Mouse (Mus musculus) neural tube, embryonic 14.5 days (tissue): ENCODE data around the gene Fxyd6. TPM values are rescaled to one million over a fixed set of nuclear protein-coding genes. Genes with fewer than 3 reads are reported as not detected.

Experiments
- ATAC-seq: fragments of 200-750 bp; cut with Nextera tagmentation; 2 replicates; pipeline ENCODE4 v1.8.0; 2017; ENCODE audit warnings: low read depth, mild to moderate bottlenecking, moderate TSS enrichment, moderate library complexity
- H3K27ac ChIP-seq: fragments of 300-500 bp; sonication (generic); 2 replicates; pipeline ENCODE4 v1.5.1; 2014; ENCODE audit warnings: low read depth, mild to moderate bottlenecking, control low read depth, low read length, moderate library complexity, mixed read lengths
- H3K27me3 ChIP-seq: fragments of 300-500 bp; sonication (generic); 2 replicates; pipeline ENCODE4 v1.6.1; 2014; ENCODE audit warnings: low read length; ENCODE audit not compliant: control insufficient read depth, insufficient read depth
- H3K36me3 ChIP-seq: fragments of 300-500 bp; sonication (generic); 2 replicates; pipeline ENCODE4 v1.6.1; 2014; ENCODE audit warnings: low read length, mixed read lengths; ENCODE audit not compliant: control insufficient read depth, insufficient read depth
- H3K4me1 ChIP-seq: fragments of 300-500 bp; sonication (generic); 2 replicates; pipeline ENCODE4 v1.6.1; 2014; ENCODE audit warnings: low read length; ENCODE audit not compliant: control insufficient read depth, insufficient read depth
- H3K4me2 ChIP-seq: fragments of 300-500 bp; sonication (generic); 2 replicates; pipeline ENCODE4 v1.6.1; 2014; ENCODE audit warnings: mild to moderate bottlenecking, low read depth, low read length, control low read depth
- H3K4me3 ChIP-seq: fragments of 300-500 bp; sonication (generic); 2 replicates; pipeline ENCODE4 v1.5.1; 2014; ENCODE audit warnings: low read depth, low read length, control low read depth, mixed read lengths
- H3K9ac ChIP-seq: fragments of 300-500 bp; sonication (generic); replicated peaks from 2 replicates; pipeline ENCODE4 v1.6.1; 2014; ENCODE audit warnings: low read depth, mild to moderate bottlenecking, control low read depth, low read length, mixed read lengths
- H3K9me3 ChIP-seq: fragments of 300-500 bp; sonication (generic); 2 replicates; pipeline ENCODE4 v1.6.1; 2016; ENCODE audit warnings: low read length; ENCODE audit not compliant: control insufficient read depth
- WGBS: fragments of 180-500 bp; shearing (Covaris S2); extraction: QIAGEN DNeasy Blood & Tissue Kit; methylation state at CpG from one replicate; pipeline ENCODE4 v1.1.7; 2014; 5-methylcytosine and 5-hydroxymethylcytosine counted together
- polyA plus RNA-seq: library from polyadenylated mRNA; unstranded; fragments of >200 nt; fragmentation: Nextera tagmentation; extraction: Ambion mirVana; gene quantifications from 2 replicates; pipeline ENCODE4 v1.2.1, GENCODE M21; 2014

Fxyd6 gene
- polyA plus RNA-seq, 1 experiment from 2014 or later, result 341 TPM

- peaks cover 14% of the 10 kb centered on the region; the same call in 1 of the 2 replicates for H3K4me1 ChIP-seq
- H3K9me3 ChIP-seq, result no peaks in the 10 kb centered on the region
- H3K4me2 ChIP-seq, result no peak overlapping the region
- no peak overlapping the region for H3K27ac ChIP-seq
- whole genome bisulfite sequencing, result 85% methylated on average over 5 of the region's 5 CpGs
- H3K36me3 ChIP-seq, result no peaks in the 10 kb centered on the region
- no peak overlapping the region for H3K4me3 ChIP-seq
- H3K9ac ChIP-seq, result no peak overlapping the region
- ATAC-seq, result no peak
- H3K27me3 ChIP-seq, result no peaks in the 10 kb centered on the region
These were observed 1.6 kb upstream of the Fxyd6 start for GRCm38 (mm10) chr9:45368341-45368901.

- H3K9ac ChIP-seq, result peak overlapping the region; percentile 70
- H3K9me3 ChIP-seq, result no peaks in the 10 kb centered on the region
- H3K27ac ChIP-seq, result peak overlapping the region; percentile 83
- H3K36me3 ChIP-seq, result no peaks in the 10 kb centered on the region
- no peaks in the 10 kb centered on the region for H3K27me3 ChIP-seq
- peak; percentile 19 for ATAC-seq
- H3K4me1 ChIP-seq, result peaks cover 14% of the 10 kb centered on the region; the same call in 1 of the 2 replicates
- H3K4me3 ChIP-seq, result peak overlapping the region; percentile 66
- H3K4me2 ChIP-seq, result peak overlapping the region; percentile 79
- 1% methylated on average over 25 of the region's 25 CpGs for WGBS
These were observed 791 bp downstream of the Fxyd6 start for GRCm38 (mm10) chr9:45370616-45371336.

- H3K4me2 ChIP-seq, result peak overlapping the region; percentile 79
- H3K4me1 ChIP-seq, result peaks cover 14% of the 10 kb centered on the region; the same call in 1 of the 2 replicates
- H3K9me3 ChIP-seq, result no peaks in the 10 kb centered on the region
- ATAC-seq, result peak; percentile 71
- peak overlapping the region; percentile 70 for H3K9ac ChIP-seq
- H3K27ac ChIP-seq, result peak overlapping the region; percentile 83
- H3K4me3 ChIP-seq, result peak overlapping the region; percentile 66
- no peaks in the 10 kb centered on the region for H3K27me3 ChIP-seq
- H3K36me3 ChIP-seq, result no peaks in the 10 kb centered on the region
- WGBS, result 8% methylated on average over 2 of the region's 2 CpGs
These were observed 1.3 kb downstream of the Fxyd6 start for GRCm38 (mm10) chr9:45371337-45371707.

GRCm38 (mm10) chr9:45373896-45374295 is 3.9 kb downstream of the Fxyd6 start:
- Histone ChIP-seq H3K36me3 (no peaks in the 10 kb centered on the region), H3K9me3 (no peaks in the 10 kb centered on the region), H3K4me2 (no peak overlapping the region), H3K27ac (no peak overlapping the region), H3K4me3 (no peak overlapping the region), H3K27me3 (no peaks in the 10 kb centered on the region), H3K9ac (no peak overlapping the region), H3K4me1 (peaks cover 14% of the 10 kb centered on the region; the same call in 1 of the 2 replicates)
- ATAC-seq, result no peak
- whole genome bisulfite sequencing, result 89% methylated on average over 3 of the region's 3 CpGs

GRCm38 (mm10) chr9:45374988-45375502 is 5.1 kb downstream of the Fxyd6 start:
- Histone ChIP-seq H3K4me1 (peaks cover 17% of the 10 kb centered on the region), H3K4me3 (no peak overlapping the region), H3K4me2 (no peak overlapping the region), H3K36me3 (no peaks in the 10 kb centered on the region), H3K9ac (no peak overlapping the region), H3K27me3 (no peaks in the 10 kb centered on the region), H3K9me3 (no peaks in the 10 kb centered on the region), H3K27ac (no peak overlapping the region)
- WGBS, result 97% methylated on average over 6 of the region's 6 CpGs
- ATAC-seq, result no peak

GRCm38 (mm10) chr9:45376427-45376826 is 6.4 kb downstream of the Fxyd6 start:
- H3K4me1 ChIP-seq, result peaks cover 20% of the 10 kb centered on the region

GRCm38 (mm10) chr9:45376883-45377282 is 6.9 kb downstream of the Fxyd6 start:
- H3K4me1 ChIP-seq, result peaks cover 16% of the 10 kb centered on the region
- H3K27ac ChIP-seq, result no peak overlapping the region
- H3K4me3 ChIP-seq, result no peak overlapping the region
- WGBS, result 80% methylated on average over 2 of the region's 2 CpGs
- H3K9me3 ChIP-seq, result no peaks in the 10 kb centered on the region
- no peak overlapping the region for H3K9ac ChIP-seq
- ATAC-seq, result no peak
- H3K36me3 ChIP-seq, result no peaks in the 10 kb centered on the region
- H3K27me3 ChIP-seq, result no peaks in the 10 kb centered on the region
- H3K4me2 ChIP-seq, result no peak overlapping the region

More at GRCm38 (mm10) chr9:45376427-45376826, 6.4 kb downstream of the Fxyd6 start:
- Histone ChIP-seq H3K9ac (no peak overlapping the region), H3K4me2 (no peak overlapping the region), H3K4me3 (no peak overlapping the region), H3K27ac (no peak overlapping the region), H3K36me3 (no peaks in the 10 kb centered on the region), H3K9me3 (no peaks in the 10 kb centered on the region), H3K27me3 (no peaks in the 10 kb centered on the region)
- WGBS, result 80% methylated on average over 4 of the region's 4 CpGs
- no peak for ATAC-seq

GRCm38 (mm10) chr9:45380411-45381251 is 10.6 kb downstream of the Fxyd6 start:
- H3K36me3 ChIP-seq, result no peaks in the 10 kb centered on the region
- peaks cover 11% of the 10 kb centered on the region for H3K4me1 ChIP-seq
- H3K4me2 ChIP-seq, result no peak overlapping the region
- peak overlapping the region; percentile 60; the same call in 1 of the 2 replicates for H3K27ac ChIP-seq
- H3K9ac ChIP-seq, result no peak overlapping the region
- 33% methylated on average over 10 of the region's 10 CpGs for WGBS
- no peaks in the 10 kb centered on the region for H3K27me3 ChIP-seq
- no peaks in the 10 kb centered on the region for H3K9me3 ChIP-seq
- no peak overlapping the region for H3K4me3 ChIP-seq
- peak; percentile 76 for ATAC-seq
